Mouse (Mus musculus) left cerebral cortex, postnatal 10 days (tissue): Measurements from ENCODE around the gene Trpv6. TPM values are rescaled to one million over a fixed set of nuclear protein-coding genes. Genes with fewer than 3 reads are reported as not detected.

Source experiments
- DNase-seq, 2 experiments: peaks; one replicate each; pipeline ENCODE4 v3.0.0; 2021 to 2022; ENCODE audit warnings: low spot score in 2 of 2, mixed read lengths in 1 of 2; ENCODE audit errors: extremely low spot score in 1 of 2
- intact Hi-C: fragments of 180-260 bp; cut with DNase I; formaldehyde crosslinking; loops from one replicate; pipeline ENCODE4 v1.15.1; 2025
- total RNA-seq, 2 experiments: library from RNA; stranded (reverse); gene quantifications; 2 replicates each; pipeline ENCODE4 v1.2.3; 2021

Trpv6 gene
- total RNA-seq, 2 experiments from 2014 or later = 1.7 to 2.1 TPM

DNA sequence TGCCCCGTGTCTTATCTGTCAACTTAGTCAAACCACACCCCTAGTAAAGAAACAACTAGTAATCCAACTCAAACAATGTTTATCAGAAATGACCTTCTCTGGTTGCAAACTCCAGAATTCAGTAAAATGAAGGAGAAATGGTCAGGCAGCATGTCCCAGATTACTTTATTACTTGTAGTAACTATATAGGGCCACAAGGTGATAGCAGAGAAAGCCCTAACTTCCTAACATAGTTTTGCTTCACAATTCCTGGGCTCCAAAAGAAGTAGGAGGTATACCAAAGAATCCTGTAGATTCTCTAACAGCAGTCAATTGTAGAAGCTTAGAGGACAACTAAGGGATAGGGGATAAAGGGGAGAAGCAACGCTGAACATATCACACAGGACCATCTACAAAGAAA is 5.4 kb downstream of the Trpv6 start:
- intact Hi-C loops = no loop called here
- DNase-seq = no peak

DNA sequence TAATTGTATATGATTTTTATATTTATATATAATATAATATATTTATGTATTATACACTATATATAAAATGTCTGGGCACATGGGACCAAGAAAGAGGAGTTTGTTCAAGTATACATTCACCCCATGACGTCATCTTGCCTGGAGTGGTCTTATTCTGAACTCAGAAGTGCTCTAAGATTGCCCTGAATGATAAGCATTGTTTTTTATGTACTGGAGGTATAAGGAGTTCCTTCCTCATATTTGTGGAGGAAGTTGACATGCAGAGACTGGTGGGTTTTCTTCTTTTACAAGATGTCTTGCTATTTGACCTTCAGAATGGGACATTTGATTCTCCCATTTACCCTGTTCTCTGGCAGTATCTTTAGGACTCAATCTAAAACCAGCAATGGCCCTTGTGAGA is 8.0 kb downstream of the Trpv6 start:
- intact Hi-C loops = no loop called here
- no peak for DNase-seq

DNA sequence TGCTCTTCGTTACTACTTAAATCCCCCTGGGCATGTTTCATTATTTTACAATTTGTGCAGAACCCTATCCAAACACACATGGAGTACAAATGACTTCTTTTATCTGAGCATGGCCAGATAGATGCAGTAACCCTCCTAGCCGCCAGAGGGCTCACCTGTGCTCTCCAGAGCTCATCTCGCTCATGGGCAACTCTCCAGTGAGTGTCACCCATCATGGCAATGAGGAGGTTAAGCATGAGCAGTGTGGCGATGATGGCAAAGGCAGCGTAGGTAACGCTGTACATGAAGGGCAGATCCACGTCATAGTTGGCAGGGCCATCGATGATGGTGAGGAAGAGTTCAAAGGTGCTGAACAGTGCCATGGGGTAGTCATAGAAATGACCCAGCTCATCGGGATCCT is 13.5 kb downstream of the Trpv6 start:
- intact Hi-C loops = loop anchor here (5.0 kb wide), 1 partner anchor 135 kb away; no protein-coding TSS in a partner anchor
- DNase-seq = peak; percentile 46 to 64

DNA sequence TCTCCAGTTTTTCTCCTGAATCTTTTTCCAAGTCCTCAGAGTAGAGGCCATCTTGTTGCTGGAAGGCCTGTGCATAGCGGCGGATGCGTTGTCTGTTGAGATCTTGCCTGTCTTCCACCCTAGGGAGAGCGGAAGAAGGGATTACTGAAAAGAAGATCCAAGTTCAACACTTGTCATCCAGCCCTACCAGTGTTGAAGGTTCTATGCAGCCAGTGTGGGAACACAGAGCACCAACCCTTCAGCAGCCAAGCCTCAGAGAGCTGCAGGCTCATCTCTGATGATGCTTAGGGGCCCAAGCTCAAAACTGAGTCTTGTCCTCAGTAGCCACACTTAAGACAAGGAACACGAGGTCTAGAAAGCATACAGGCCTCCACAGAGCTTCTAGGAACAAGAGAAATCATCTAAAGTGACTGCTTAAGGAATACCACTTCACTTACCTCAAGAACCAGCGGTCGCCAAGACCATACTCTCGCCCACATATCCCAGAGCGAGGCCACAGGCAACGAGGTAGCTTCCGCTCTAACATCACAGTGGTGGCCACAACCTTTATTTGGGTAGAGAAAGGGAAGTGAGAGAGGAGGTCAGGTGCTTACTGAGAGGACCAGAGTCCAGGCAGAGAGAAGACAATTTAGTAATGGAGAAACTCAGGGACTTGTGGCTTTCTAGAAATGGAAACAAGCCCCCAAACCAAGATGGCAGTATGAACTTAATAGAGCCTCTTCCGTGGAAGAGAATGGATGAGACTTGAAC is 14.8 kb downstream of the Trpv6 start:
- intact Hi-C loops = loop anchor here (5.0 kb wide), 1 partner anchor 136 kb away; no protein-coding TSS in a partner anchor
- DNase-seq = no peak

DNA sequence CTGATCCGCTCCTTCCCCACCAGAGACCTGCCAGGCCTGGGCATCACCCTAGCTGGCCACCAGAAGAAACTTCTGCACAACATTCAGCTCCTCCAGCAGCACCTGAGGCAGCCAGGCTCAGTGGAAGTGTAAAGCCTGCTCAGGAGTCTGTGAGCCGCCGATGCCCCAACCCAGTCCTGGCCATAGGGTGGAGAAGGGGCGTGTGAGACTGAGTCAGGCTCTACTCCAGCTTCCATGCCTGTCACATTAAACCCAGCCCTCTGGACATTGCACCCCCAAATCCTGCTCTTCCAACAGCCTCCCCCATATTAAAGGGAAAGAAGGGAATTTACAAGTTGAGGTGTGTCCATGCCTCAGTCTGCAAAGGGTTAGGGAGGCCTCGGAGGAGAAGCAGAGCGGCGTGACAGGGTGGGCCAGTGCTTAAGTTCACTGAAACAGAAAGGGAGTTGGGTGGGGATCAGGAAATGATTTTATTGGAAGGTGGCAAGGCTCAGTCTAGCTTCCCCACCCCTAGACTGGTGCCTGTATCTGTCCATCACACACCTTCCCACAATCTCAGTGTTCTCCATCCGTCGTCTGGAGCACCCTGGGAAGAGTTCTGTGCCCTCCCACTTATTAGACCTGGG is 15.9 kb downstream of the Trpv6 start:
- intact Hi-C loops = loop anchor here (5.0 kb wide), 1 partner anchor 137 kb away; no protein-coding TSS in a partner anchor

DNA sequence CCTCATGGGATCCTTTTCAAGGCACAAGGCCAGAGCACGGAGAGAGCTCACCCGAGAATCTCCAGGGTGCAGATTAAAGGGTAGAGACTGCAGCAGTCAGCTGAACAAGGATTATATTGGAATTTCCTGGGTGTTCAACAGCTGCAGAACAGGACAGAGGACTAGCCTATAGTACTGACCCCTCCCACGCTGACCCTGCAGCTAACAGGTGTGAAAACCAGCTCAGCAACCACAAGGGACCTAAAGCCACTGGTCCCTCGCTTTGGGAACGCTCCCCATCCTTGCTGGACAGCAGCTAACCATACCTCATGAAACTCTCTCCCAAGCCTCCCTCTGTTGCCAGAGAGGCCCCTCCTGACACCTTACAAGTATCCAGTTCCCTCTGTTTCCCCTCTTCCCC is 28.6 kb downstream of the Trpv6 start:
- intact Hi-C loops = loop anchor here (5.0 kb wide), 1 partner anchor 660 kb away; no protein-coding TSS in a partner anchor
- DNase-seq = peak in 1 of 2 experiments; percentile 18

More for the DNA sequence above, 15.9 kb downstream of the Trpv6 start:
- no peak for DNase-seq

DNA sequence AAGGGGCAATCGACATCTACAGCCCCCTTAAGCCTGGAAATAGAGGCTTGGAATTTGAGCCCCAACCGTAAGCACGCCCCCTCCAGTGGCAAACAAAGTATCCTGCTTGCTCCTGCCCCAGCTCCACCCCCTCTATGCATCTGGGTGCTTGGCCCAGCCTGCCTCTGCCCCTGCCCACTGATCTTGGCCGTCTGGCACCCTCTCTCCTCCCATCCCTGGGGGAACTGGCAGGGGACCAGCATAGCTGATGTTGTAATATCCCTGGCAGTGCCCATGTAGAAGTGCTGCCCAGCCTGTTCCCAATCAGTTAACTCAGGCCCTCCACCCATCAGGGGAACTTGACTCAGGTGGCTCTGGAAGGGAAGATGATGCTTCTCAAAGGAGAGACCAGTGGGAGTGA is 30.0 kb downstream of the Trpv6 start:
- DNase-seq = peak in 1 of 2 experiments; percentile 72
- intact Hi-C loops = loop anchor here (5.0 kb wide), 1 partner anchor 661 kb away; no protein-coding TSS in a partner anchor

DNA sequence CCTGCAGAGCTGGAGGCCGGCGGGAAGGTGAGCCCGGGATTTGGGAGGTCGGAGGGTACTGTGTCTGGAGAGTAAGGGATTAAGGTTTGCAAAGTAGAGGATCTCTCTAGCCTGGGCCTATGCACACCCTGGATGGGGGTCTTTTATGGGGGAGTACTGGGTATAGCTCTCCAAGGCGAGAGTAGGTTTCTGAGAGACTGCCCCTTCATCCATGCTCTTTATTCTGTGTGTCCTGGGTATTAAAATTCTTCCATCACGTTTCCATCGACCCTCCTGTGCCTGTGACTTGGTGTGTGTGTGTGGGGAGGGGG is 30.5 kb downstream of the Trpv6 start:
- no peak for DNase-seq
- intact Hi-C loops = loop anchor here (5.0 kb wide), 1 partner anchor 662 kb away; no protein-coding TSS in a partner anchor

DNA sequence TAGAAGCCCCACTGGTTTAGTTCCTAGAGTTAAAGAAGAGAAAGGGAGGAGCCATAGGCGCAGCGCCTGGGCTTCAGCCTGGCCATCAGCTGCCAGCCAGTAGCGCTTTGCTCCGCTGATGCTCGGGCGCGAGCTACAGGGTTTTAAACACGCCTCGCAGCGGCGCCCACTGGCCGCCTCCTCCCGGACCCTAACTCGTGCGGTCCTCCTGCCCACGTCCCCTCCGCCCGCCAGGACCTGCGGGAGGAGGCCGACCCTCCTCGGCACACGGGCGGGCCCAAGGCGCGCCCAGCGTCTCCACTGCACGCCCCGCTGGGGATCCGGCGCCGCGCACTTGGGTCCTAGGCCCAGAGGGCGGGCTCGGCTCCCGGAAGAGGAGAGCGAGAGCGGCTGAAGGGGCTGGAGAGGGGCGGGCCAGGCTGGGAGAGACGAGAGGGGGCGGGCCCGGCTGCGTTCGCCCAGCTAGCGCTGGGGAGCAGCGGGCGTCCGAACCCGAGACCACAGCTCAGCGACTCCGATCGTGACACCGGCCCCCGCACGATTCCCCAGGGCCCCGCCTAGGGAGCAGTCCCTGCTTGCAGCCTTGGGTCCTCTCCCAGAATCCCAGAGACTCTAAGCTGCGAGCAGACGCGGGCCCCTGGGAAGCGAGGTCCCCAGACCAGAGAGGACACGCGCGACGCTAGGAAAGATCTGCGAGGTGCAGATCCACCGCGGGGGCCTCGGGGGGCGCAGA is 31.0 kb downstream of the Trpv6 start, which contains the start of gene Ephb6:
Gene Ephb6 (plus strand): TSS at position 422 of the 733 bp plus-strand sequence.
- peak; percentile 59 to 88 for DNase-seq
- intact Hi-C loops = loop anchor here (5.0 kb wide), 1 partner anchor 662 kb away; no protein-coding TSS in a partner anchor

DNA sequence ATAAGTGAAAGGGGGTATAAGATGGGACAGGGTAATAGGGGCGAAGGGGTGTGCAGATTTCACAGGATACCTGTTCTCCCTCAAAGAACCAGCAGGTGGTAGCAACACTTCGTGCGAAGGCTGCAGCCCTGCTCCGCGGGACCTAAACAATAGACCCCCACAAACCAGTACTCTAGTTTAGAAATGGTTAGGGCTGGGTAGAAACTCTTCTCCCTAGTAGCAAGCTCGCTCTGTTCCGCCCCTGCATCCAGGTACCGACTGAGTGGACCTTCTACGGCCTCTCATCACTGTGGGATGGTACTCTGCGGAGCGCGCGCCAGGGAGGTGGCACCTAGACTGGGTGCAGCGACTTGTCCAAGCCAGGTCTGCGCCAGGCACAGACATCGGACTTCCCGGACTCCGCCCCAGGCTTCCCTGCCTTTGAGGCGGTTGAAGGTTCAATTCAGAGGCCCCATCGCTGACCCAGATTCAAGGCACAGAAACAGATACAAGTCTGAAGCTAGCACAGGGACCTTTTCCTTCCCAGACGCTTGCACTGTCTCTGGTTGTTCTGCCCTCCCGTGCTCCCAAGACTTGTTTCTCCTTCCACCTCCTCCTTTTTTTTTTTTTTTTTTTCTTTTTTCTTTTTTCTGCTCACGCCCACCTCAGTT is 31.7 kb downstream of the Trpv6 start:
- intact Hi-C loops = loop anchor here (5.0 kb wide), 3 partner anchors 593 to 978 kb away; no protein-coding TSS in a partner anchor
- DNase-seq = peak in 1 of 2 experiments; percentile 53

DNA sequence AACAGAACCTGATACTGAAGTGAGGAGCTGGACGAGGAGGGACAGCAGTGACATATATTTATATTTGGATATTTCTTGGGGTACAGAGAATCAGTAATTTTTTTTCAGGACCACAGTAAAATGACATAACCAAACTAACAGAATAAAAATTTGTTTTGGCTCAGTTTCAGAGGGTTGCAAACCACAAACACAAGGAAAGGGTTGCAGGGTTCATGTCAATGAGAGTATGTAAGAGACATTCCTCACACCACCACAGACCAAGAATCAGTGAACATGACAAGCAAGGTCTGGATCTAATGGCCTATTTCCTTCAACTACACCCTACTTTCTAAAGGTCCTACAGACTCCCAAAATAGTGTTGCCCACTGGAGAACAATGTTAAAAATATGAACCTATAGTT is 54.0 kb downstream of the Trpv6 start:
- intact Hi-C loops = no loop called here
- no peak for DNase-seq

DNA sequence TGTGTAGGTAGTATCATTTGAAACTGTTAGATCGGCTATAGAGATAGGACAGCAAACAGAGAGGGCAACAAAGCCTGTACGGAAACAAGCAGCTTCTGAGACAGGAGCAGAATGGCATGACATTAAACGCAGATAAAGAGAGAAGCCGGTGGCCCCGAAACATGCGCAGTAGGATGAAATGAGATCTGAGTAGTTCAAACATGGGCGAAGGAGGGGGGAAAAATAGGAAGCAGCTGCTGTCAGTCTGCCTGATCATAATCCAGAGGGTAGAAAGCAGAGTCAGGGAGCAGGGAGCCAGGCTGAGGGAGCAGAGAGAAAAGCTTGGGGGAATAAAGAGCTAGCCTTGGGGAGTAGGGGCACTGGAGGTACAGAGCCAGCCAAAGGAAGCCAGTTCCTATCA is 54.9 kb downstream of the Trpv6 start:
- intact Hi-C loops = no loop called here
- no peak for DNase-seq

DNA sequence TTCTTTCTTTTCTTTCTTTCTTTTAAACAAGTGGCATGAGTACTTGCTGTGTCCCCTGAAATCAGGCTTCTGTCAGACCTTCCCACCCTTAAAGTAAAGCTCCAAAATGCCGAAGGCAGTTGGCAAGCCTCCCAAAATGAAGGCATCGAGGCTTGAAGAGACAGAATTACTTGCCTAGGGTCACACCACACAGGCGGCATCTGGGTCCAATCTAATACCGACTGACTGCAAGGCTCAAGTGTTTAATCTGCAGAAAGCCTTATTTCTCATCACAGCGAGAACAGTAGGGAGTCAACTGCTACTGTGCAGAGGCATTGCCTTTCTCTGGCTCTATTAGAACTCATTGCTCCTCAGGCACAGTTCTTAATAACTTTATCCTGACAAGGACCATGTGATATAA is 58.9 kb downstream of the Trpv6 start:
- DNase-seq = no peak
- intact Hi-C loops = no loop called here

DNA sequence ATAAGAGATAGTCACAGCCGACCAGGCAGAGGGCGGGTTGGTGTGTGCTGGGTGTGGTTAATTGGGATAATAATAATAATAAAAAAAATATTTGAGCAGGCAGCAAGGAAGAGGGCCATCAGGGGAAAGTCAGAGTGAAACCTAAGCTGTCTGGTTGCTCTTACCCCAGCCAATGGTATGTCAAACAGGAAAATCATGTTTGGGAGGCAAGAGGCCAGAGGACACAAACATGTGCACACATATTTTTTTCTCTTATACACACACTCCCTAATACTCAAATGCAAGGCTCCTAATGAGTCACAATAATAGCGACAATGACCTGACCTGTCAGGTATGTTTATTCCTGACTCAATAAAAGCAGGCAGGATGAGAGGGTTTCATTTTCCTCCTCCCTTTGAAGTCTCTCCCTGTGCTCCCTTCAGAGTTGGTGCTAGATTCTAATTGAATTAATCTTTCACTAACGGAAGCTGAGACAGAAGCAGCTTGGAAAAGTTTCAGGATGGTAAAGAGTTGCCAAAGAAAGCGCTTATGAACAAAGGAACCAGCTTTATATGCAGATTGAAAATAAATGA is 59.6 kb downstream of the Trpv6 start:
- intact Hi-C loops = no loop called here
- no peak for DNase-seq

Other genes starting within 250 kb of the Trpv6 start
- gene Gm5771, start 244.0 kb downstream of the Trpv6 start, total RNA-seq = not detected
- under 1 TPM in 1 of 2 experiments, not detected in 1; 0.41 TPM for gene Gm10334, start 190.3 kb downstream of the Trpv6 start, total RNA-seq
- not detected for gene Prss1, start 177.5 kb downstream of the Trpv6 start, total RNA-seq
- not detected for gene Prss2, start 114.6 kb downstream of the Trpv6 start, total RNA-seq
- gene Ephb6, start 30.9 kb downstream of the Trpv6 start, total RNA-seq = 100 to 1,000 TPM; 131 to 163 TPM
- gene Trpv5, start 44.4 kb upstream of the Trpv6 start, total RNA-seq = not detected
- gene Llcfc1, start 48.0 kb upstream of the Trpv6 start, total RNA-seq = not detected
- gene Kel, start 67.9 kb upstream of the Trpv6 start, total RNA-seq = not detected
- not detected for gene Olfr459, start 138.8 kb upstream of the Trpv6 start, total RNA-seq
- not detected for gene Pip, start 211.1 kb upstream of the Trpv6 start, total RNA-seq
- gene Sval2, start 216.6 kb upstream of the Trpv6 start, total RNA-seq = not detected